Mouse (Mus musculus): ENCODE results near the gene Fam83c. TPM values are rescaled to one million over a fixed set of nuclear protein-coding genes. Genes with fewer than 3 reads are reported as not detected.

Fam83c gene
- polyA plus RNA-seq, 1 experiment from 2014 or later = 2.7 TPM

GRCm38 (mm10) chr2:155825904-155826629 lies 8.6 kb downstream of the Fam83c start:
- DNase-seq (ENCODE audit: low spot score) (peak; percentile 66), ATAC-seq (ENCODE audit: low FRiP score, low TSS enrichment) (peak; percentile 29)
- Histone ChIP-seq H3K27ac (replicated peaks) (peak overlapping the region; percentile 93), H3K36me3 (ENCODE audit: control insufficient read depth, insufficient read depth, low read length) (peaks cover 11% of the 10 kb centered on the region), H3K9ac (ENCODE audit: low read length) (peak overlapping the region; percentile 92), H3K4me3 (ENCODE audit: low read depth, low read length) (peak overlapping the region; percentile 64), H3K9me3 (ENCODE audit: control insufficient read depth, low read length) (no peaks in the 10 kb centered on the region), H3K27me3 (ENCODE audit: control insufficient read depth, insufficient read depth, low read length) (no peaks in the 10 kb centered on the region), H3K4me2 (replicated peaks; ENCODE audit: low read depth) (peak overlapping the region; percentile 69), H3K4me1 (replicated peaks; ENCODE audit: control insufficient read depth, insufficient read depth) (0 out of 2 replicates have a peak, but pooled peaks cover 3% of the 10 kb centered on the region)
- no peak for TF ChIP-seq EP300 (optimal IDR thresholded peaks at IDR 0.05)
- TF ChIP-seq CTCF (IDR thresholded peaks at IDR 0.05; ENCODE audit: low read depth) = no peak
- under 1% methylated on average over 52 of the region's 52 CpGs for WGBS

GRCm38 (mm10) chr2:155823722-155824121 lies 10.9 kb downstream of the Fam83c start:
- no peak for TF ChIP-seq EP300 (optimal IDR thresholded peaks at IDR 0.05)
- TF ChIP-seq CTCF (IDR thresholded peaks at IDR 0.05; ENCODE audit: low read depth) = no peak
- ATAC-seq (ENCODE audit: low FRiP score, low TSS enrichment) = no peak
- Histone ChIP-seq H3K4me3 (ENCODE audit: low read depth, low read length) (no peak overlapping the region), H3K27me3 (ENCODE audit: control insufficient read depth, insufficient read depth, low read length) (no peaks in the 10 kb centered on the region), H3K9me3 (ENCODE audit: control insufficient read depth, low read length) (no peaks in the 10 kb centered on the region), H3K36me3 (ENCODE audit: control insufficient read depth, insufficient read depth, low read length) (peaks cover 11% of the 10 kb centered on the region), H3K4me2 (replicated peaks; ENCODE audit: low read depth) (no peak overlapping the region), H3K27ac (replicated peaks) (no peak overlapping the region), H3K9ac (ENCODE audit: low read length) (no peak overlapping the region), H3K4me1 (replicated peaks; ENCODE audit: control insufficient read depth, insufficient read depth) (0 out of 2 replicates have a peak, but pooled peaks cover 7% of the 10 kb centered on the region)
- 89% methylated on average over 8 of the region's 8 CpGs for WGBS
- DNase-seq (ENCODE audit: low spot score) = no peak

GRCm38 (mm10) chr2:155820779-155821178 lies 13.9 kb downstream of the Fam83c start:
- Histone ChIP-seq H3K27ac (replicated peaks) (peak overlapping the region; percentile 96), H3K4me2 (replicated peaks; ENCODE audit: low read depth) (no peak overlapping the region), H3K4me3 (ENCODE audit: low read depth, low read length) (no peak overlapping the region), H3K36me3 (ENCODE audit: control insufficient read depth, insufficient read depth, low read length) (peaks cover 11% of the 10 kb centered on the region), H3K4me1 (replicated peaks; ENCODE audit: control insufficient read depth, insufficient read depth) (peaks cover 7% of the 10 kb centered on the region; the same call in 1 of the 2 replicates), H3K9ac (ENCODE audit: low read length) (no peak overlapping the region), H3K27me3 (ENCODE audit: control insufficient read depth, insufficient read depth, low read length) (no peaks in the 10 kb centered on the region), H3K9me3 (ENCODE audit: control insufficient read depth, low read length) (no peaks in the 10 kb centered on the region)
- 63% methylated on average over 5 of the region's 5 CpGs for WGBS
- DNase-seq (ENCODE audit: low spot score) = peak; percentile 37
- ATAC-seq (ENCODE audit: low FRiP score, low TSS enrichment) = peak; percentile 18
- TF ChIP-seq CTCF (IDR thresholded peaks at IDR 0.05; ENCODE audit: low read depth) (no peak), EP300 (optimal IDR thresholded peaks at IDR 0.05) (no peak)

- TF ChIP-seq CTCF (IDR thresholded peaks at IDR 0.05; ENCODE audit: low read depth) (no peak), EP300 (optimal IDR thresholded peaks at IDR 0.05) (no peak)
- H3K27ac ChIP-seq (replicated peaks) = peak overlapping the region; percentile 96
- DNase-seq (ENCODE audit: low spot score) (peak; percentile 86), ATAC-seq (ENCODE audit: low FRiP score, low TSS enrichment) (peak; percentile 85)
- peak overlapping the region; percentile 82; the same call in 1 of the 2 replicates for H3K4me3 ChIP-seq (ENCODE audit: low read depth, low read length)
- peak overlapping the region; percentile 91 for H3K4me2 ChIP-seq (replicated peaks; ENCODE audit: low read depth)
- H3K27me3 ChIP-seq (ENCODE audit: control insufficient read depth, insufficient read depth, low read length) = no peaks in the 10 kb centered on the region
- peaks cover 11% of the 10 kb centered on the region for H3K36me3 ChIP-seq (ENCODE audit: control insufficient read depth, insufficient read depth, low read length)
- no peaks in the 10 kb centered on the region for H3K9me3 ChIP-seq (ENCODE audit: control insufficient read depth, low read length)
- WGBS = 38% methylated on average over 6 of the region's 6 CpGs
- peaks cover 7% of the 10 kb centered on the region; the same call in 1 of the 2 replicates for H3K4me1 ChIP-seq (replicated peaks; ENCODE audit: control insufficient read depth, insufficient read depth)
- H3K9ac ChIP-seq (ENCODE audit: low read length) = peak overlapping the region; percentile 92
Observed at GRCm38 (mm10) chr2:155819449-155820251, 15.0 kb downstream of the Fam83c start.

- Histone ChIP-seq H3K9me3 (ENCODE audit: control insufficient read depth, low read length) (no peaks in the 10 kb centered on the region), H3K27me3 (ENCODE audit: control insufficient read depth, insufficient read depth, low read length) (no peaks in the 10 kb centered on the region), H3K36me3 (ENCODE audit: control insufficient read depth, insufficient read depth, low read length) (peaks cover 11% of the 10 kb centered on the region), H3K4me1 (replicated peaks; ENCODE audit: control insufficient read depth, insufficient read depth) (peaks cover 7% of the 10 kb centered on the region; the same call in 1 of the 2 replicates), H3K9ac (ENCODE audit: low read length) (peak within 1 kb of the TSS; percentile 92), H3K27ac (replicated peaks) (peak within 1 kb of the TSS; percentile 96), H3K4me3 (ENCODE audit: low read depth, low read length) (peak within 1 kb of the TSS; percentile 82), H3K4me2 (replicated peaks; ENCODE audit: low read depth) (peak within 1 kb of the TSS; percentile 91)
- ATAC-seq (ENCODE audit: low FRiP score, low TSS enrichment) = no peak
- TF ChIP-seq CTCF (IDR thresholded peaks at IDR 0.05; ENCODE audit: low read depth) (no peak), EP300 (optimal IDR thresholded peaks at IDR 0.05) (no peak)
- DNase-seq (ENCODE audit: low spot score) = no peak
Observed at GRCm38 (mm10) chr2:155819392-155819448, 15.4 kb downstream of the Fam83c start, which contains the start of gene BC029722. BC029722 (minus strand) TSS chr2:155819426.

Measured in stomach, postnatal 0 days (tissue).